Mouse (Mus musculus): ENCODE data around the gene Stpg4. TPM values are rescaled to one million over a fixed set of nuclear protein-coding genes. Genes with fewer than 3 reads are reported as not detected.

Stpg4 gene
- polyA plus RNA-seq, 1 experiment, result 0.21 TPM

DNA sequence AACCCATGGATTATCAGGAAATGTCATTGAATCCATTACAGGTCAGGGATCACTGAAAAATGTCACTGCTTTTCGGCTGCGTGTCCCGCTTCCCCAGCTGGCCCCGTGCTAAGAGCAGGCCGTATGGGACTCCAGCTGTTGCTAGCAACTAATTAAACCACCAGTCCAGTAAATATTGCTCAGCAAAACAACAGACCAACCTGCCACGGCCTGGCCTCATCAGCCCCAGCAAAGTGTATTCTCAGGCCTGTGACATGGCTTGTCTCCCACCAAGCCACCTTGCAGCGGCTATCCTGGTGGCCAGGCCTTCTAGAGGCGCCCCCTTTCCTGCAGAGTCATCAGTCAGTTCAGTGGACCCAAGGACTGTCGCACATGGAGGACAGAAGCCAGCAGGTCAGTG is 78.0 kb downstream of the Stpg4 start:
- no peak overlapping the region for H3K27ac ChIP-seq (ENCODE audit: insufficient read depth, low read length)
- peaks cover 3% of the 10 kb centered on the region; the same call in 1 of the 2 replicates for H3K4me1 ChIP-seq (ENCODE audit: control insufficient read depth, insufficient read depth, insufficient read length)
- 95% methylated on average over 9 of the region's 9 CpGs for WGBS
- TF ChIP-seq CTCF (IDR thresholded peaks at IDR 0.05; ENCODE audit: extremely low read depth, insufficient read depth, insufficient read length, insufficient replicate concordance), result no peak
- no peak for TF ChIP-seq POLR2A (IDR thresholded peaks at IDR 0.05; ENCODE audit: low read depth, low read length)
- no peaks in the 10 kb centered on the region for H3K27me3 ChIP-seq (ENCODE audit: control insufficient read depth, insufficient read depth, low read length)
- no peak for DNase-seq (ENCODE audit: low read depth in 1 of 2, low spot score in 2 of 2)
- peaks cover 20% of the 10 kb centered on the region for H3K36me3 ChIP-seq (ENCODE audit: control insufficient read depth, insufficient read depth, low read length)
- H3K4me3 ChIP-seq (ENCODE audit: extremely low read depth, insufficient read depth, insufficient read length), result no peak overlapping the region

DNA sequence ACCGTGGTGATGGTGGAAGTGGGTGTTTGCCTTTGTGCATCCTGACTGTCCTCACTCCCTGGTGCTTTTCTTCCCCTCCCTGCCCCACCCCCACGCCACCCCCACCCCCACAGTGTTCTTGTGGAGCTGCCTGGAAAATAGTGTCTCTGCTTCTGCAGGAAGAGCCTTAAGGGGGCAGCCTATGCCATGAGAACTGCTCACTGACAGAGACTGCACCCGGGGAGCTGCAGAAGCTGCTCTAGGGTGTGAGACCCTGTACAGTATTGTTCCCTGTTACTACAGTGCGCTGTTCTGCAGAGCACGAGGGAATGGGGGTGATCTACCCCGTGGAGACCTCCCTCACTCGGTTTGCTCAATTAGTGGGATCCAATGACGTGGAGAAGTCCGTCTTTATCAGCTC is 78.5 kb downstream of the Stpg4 start:
- DNase-seq (ENCODE audit: low read depth in 1 of 2, low spot score in 2 of 2), result no peak
- no peaks in the 10 kb centered on the region for H3K27me3 ChIP-seq (ENCODE audit: control insufficient read depth, insufficient read depth, low read length)
- 83% methylated on average over 9 of the region's 9 CpGs for WGBS
- no peak for TF ChIP-seq CTCF (IDR thresholded peaks at IDR 0.05; ENCODE audit: extremely low read depth, insufficient read depth, insufficient read length, insufficient replicate concordance)
- TF ChIP-seq POLR2A (IDR thresholded peaks at IDR 0.05; ENCODE audit: low read depth, low read length), result no peak
- no peak overlapping the region for H3K4me3 ChIP-seq (ENCODE audit: extremely low read depth, insufficient read depth, insufficient read length)
- no peak overlapping the region for H3K27ac ChIP-seq (ENCODE audit: insufficient read depth, low read length)
- peaks cover 15% of the 10 kb centered on the region for H3K36me3 ChIP-seq (ENCODE audit: control insufficient read depth, insufficient read depth, low read length)
- peaks cover 4% of the 10 kb centered on the region; the same call in 1 of the 2 replicates for H3K4me1 ChIP-seq (ENCODE audit: control insufficient read depth, insufficient read depth, insufficient read length)

DNA sequence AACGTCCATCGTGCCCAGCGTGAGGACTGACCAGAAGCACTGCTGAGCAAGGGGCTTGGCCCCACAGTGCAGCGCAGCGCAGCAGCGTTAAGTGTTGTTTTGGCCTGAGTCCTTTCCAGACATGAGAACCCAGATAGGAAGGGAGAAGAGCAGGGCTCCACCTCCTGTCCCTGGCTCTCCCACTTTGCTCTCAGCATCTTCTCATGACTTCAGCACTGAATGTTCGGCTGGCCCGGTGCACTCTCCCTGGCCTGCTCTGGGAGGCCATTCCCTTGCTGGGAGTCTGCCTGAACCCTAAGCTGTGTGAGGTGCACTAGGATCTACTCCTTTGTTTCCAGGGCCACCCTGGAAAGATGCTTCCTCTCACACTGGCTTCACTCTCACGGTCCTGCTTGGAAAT is 79.2 kb downstream of the Stpg4 start:
- Histone ChIP-seq H3K4me3 (ENCODE audit: extremely low read depth, insufficient read depth, insufficient read length) (no peak overlapping the region), H3K27ac (ENCODE audit: insufficient read depth, low read length) (no peak overlapping the region), H3K4me1 (ENCODE audit: control insufficient read depth, insufficient read depth, insufficient read length) (peaks cover 9% of the 10 kb centered on the region; the same call in 1 of the 2 replicates), H3K36me3 (ENCODE audit: control insufficient read depth, insufficient read depth, low read length) (peaks cover 12% of the 10 kb centered on the region), H3K27me3 (ENCODE audit: control insufficient read depth, insufficient read depth, low read length) (no peaks in the 10 kb centered on the region)
- no peak for DNase-seq (ENCODE audit: low read depth in 1 of 2, low spot score in 2 of 2)
- WGBS, result 93% methylated on average over 9 of the region's 9 CpGs
- no peak for TF ChIP-seq POLR2A (IDR thresholded peaks at IDR 0.05; ENCODE audit: low read depth, low read length)
- TF ChIP-seq CTCF (IDR thresholded peaks at IDR 0.05; ENCODE audit: extremely low read depth, insufficient read depth, insufficient read length, insufficient replicate concordance), result no peak

DNA sequence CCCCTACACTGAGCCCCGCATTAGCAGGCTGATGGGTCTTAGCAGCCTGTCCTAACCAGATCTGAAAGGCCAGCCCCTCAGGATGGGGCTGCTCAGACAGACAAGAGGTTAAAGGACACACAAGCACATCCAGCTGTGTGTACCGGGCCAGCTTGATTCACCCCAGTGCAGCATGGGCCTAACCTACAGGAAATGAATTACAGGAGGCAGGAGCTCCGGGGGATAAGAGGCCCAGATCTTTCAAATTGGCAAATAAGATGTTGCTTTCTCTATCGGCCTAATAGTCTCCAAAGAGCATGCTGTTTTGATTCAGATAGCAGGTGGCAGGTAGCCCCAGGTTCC is 82.3 kb downstream of the Stpg4 start:
- H3K4me3 ChIP-seq (ENCODE audit: extremely low read depth, insufficient read depth, insufficient read length), result no peak overlapping the region
- peaks cover 30% of the 10 kb centered on the region for H3K36me3 ChIP-seq (ENCODE audit: control insufficient read depth, insufficient read depth, low read length)
- DNase-seq (ENCODE audit: low read depth in 1 of 2, low spot score in 2 of 2), result no peak
- 32% methylated on average over 4 of the region's 4 CpGs for WGBS
- H3K27me3 ChIP-seq (ENCODE audit: control insufficient read depth, insufficient read depth, low read length), result no peaks in the 10 kb centered on the region
- TF ChIP-seq POLR2A (IDR thresholded peaks at IDR 0.05; ENCODE audit: low read depth, low read length) (no peak), CTCF (IDR thresholded peaks at IDR 0.05; ENCODE audit: extremely low read depth, insufficient read depth, insufficient read length, insufficient replicate concordance) (no peak)
- H3K27ac ChIP-seq (ENCODE audit: insufficient read depth, low read length), result no peak overlapping the region; the same call in 1 of the 2 replicates
- H3K4me1 ChIP-seq (ENCODE audit: control insufficient read depth, insufficient read depth, insufficient read length), result peaks cover 9% of the 10 kb centered on the region; the same call in 1 of the 2 replicates

DNA sequence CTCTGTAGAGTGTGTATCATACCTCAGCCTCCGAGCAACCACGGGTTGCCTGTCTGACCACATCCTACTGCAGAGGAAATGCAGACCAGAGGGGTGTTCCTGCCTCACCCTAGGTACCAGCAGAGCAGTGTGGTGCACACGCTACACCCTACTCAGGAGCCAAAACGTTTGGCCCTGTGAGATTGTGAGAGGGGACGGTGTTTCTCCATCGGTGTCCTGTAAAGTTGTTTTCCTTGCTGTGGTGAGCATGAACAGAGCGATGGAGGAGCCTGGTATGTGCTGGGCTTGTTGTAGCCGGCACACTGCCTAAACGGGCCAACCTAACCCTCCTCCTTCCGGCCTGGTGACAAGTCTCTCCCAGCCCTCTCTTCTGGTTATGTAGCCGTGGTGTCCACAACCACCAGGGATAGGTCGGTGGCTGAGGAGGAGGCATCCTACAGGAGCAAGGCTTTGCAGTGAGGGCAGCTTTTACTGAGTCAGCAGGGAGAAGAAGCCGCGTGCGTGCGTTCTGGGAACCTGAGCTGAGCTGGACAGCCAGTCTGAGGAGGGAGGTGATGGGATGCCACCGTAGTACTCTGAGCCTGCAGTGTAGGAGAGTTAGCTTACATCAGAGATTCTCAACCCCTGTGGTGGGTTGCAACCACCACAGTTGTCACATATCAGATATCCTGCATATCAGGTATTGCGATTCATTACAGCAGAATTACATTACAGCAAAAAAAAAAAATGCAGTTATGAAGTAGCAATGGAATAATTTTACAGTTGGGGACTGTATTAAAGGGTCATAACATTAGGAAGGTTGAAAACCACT is 82.9 kb downstream of the Stpg4 start:
- 21% methylated on average over 18 of the region's 18 CpGs for WGBS
- Histone ChIP-seq H3K4me3 (ENCODE audit: extremely low read depth, insufficient read depth, insufficient read length) (peak overlapping the region; percentile 1; the same call in 1 of the 2 replicates), H3K36me3 (ENCODE audit: control insufficient read depth, insufficient read depth, low read length) (peaks cover 32% of the 10 kb centered on the region), H3K27ac (ENCODE audit: insufficient read depth, low read length) (peak overlapping the region; percentile 21), H3K4me1 (ENCODE audit: control insufficient read depth, insufficient read depth, insufficient read length) (peaks cover 9% of the 10 kb centered on the region; the same call in 1 of the 2 replicates), H3K27me3 (ENCODE audit: control insufficient read depth, insufficient read depth, low read length) (no peaks in the 10 kb centered on the region)
- TF ChIP-seq CTCF (IDR thresholded peaks at IDR 0.05; ENCODE audit: extremely low read depth, insufficient read depth, insufficient read length, insufficient replicate concordance) (no peak), POLR2A (IDR thresholded peaks at IDR 0.05; ENCODE audit: low read depth, low read length) (no peak)
- DNase-seq (ENCODE audit: low read depth in 1 of 2, low spot score in 2 of 2), result peak; percentile 19 to 45

DNA sequence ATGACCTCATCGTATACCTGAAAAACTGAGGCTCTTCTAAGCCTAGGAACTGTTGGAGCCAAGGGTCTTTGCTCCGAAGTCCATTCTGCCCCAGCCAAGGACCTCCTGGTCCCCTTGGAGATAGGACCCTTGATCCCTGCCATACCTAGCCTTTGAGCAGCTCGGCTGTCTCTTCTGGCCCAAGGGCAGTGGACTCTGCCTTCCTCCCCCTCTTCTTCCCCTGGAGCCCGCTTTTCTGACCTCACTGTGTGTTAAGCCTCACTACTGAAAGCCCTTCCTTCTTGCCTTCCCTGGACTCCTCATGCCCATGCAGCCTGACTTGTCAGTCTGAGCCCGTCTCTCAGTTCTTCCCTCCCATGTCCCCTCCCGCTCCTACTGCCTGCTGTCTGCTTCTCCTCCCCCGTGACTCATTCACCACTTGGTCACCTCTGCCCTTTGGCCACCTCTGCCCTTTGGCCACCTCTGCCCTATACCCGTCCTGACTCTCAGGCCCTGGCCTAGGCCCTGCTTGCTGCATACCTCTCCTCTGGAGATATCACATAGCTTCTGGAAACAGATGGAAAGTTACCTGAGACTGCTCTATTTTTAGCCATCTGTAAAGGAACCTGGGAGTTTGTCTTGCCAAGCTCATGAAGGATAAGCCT is 84.4 kb downstream of the Stpg4 start:
- no peak for DNase-seq (ENCODE audit: low read depth in 1 of 2, low spot score in 2 of 2)
- Histone ChIP-seq H3K27ac (ENCODE audit: insufficient read depth, low read length) (no peak overlapping the region), H3K4me1 (ENCODE audit: control insufficient read depth, insufficient read depth, insufficient read length) (peaks cover 9% of the 10 kb centered on the region; the same call in 1 of the 2 replicates), H3K36me3 (ENCODE audit: control insufficient read depth, insufficient read depth, low read length) (peaks cover 35% of the 10 kb centered on the region), H3K4me3 (ENCODE audit: extremely low read depth, insufficient read depth, insufficient read length) (no peak overlapping the region), H3K27me3 (ENCODE audit: control insufficient read depth, insufficient read depth, low read length) (no peaks in the 10 kb centered on the region)
- WGBS, result 93% methylated on average over 8 of the region's 8 CpGs
- TF ChIP-seq POLR2A (IDR thresholded peaks at IDR 0.05; ENCODE audit: low read depth, low read length) (no peak), CTCF (IDR thresholded peaks at IDR 0.05; ENCODE audit: extremely low read depth, insufficient read depth, insufficient read length, insufficient replicate concordance) (no peak)

Other genes with a start within 250 kb of the Stpg4 start
- gene Mcfd2, start 161.8 kb downstream of the Stpg4 start, polyA plus RNA-seq (2012; rRNA removed), result 38.5 and 47.0 TPM in 2 replicates
- 88.6 and 234 TPM in 2 replicates for gene Ttc7, start 144.9 kb downstream of the Stpg4 start, polyA plus RNA-seq (2012; rRNA removed)
- gene Calm2, start 19.2 kb upstream of the Stpg4 start, polyA plus RNA-seq (2012; rRNA removed), result 12.4 TPM in 2 replicates
- 3.5 and 3.9 TPM in 2 replicates for gene Epcam, start 208.2 kb upstream of the Stpg4 start, polyA plus RNA-seq (2012; rRNA removed)
- 5.6 and 9.3 TPM in 2 replicates for gene Msh2, start 244.6 kb upstream of the Stpg4 start, polyA plus RNA-seq (2012; rRNA removed)

All from spleen, adult 2 months (tissue).